Mouse (Mus musculus) testis, adult 2 months (tissue): ENCODE measurements around the gene Cenpa.

ENCODE experiments used
- CTCF ChIP-seq: fragments of 200-500 bp; IDR thresholded peaks from 2 replicates; pipeline ENCODE4 v1.5.1; 2012; ENCODE audit warnings: low read depth, mild to moderate bottlenecking, inconsistent platforms, low read length, moderate library complexity; ENCODE audit not compliant: control insufficient read depth, insufficient read depth, insufficient replicate concordance
- POLR2A ChIP-seq: fragments of 200-500 bp; IDR thresholded peaks from 2 replicates; pipeline ENCODE4 v1.6.1; 2012; ENCODE audit warnings: low read depth, mild to moderate bottlenecking, inconsistent platforms, low read length, moderate library complexity; ENCODE audit not compliant: control insufficient read depth

GRCm38 (mm10) chr5:30655526-30656195, 10.9 kb upstream of the Cenpa start:
- TF ChIP-seq CTCF (no peak), POLR2A (no peak)
